Mouse (Mus musculus): ENCODE results near the gene Ksr2. TPM values are rescaled to one million over a fixed set of nuclear protein-coding genes. Genes with fewer than 3 reads are reported as not detected.

Ksr2 gene
- total and polyA plus RNA-seq, 2 experiments from 2014 or later, result 6.3 to 12.6 TPM

GRCm38 (mm10) chr5:117440261-117440660 lies 26.5 kb downstream of the Ksr2 start:
- no peak for DNase-seq (ENCODE audit: low spot score)
- H3K27me3 ChIP-seq (ENCODE audit: insufficient read depth, low read length), result no peaks in the 10 kb centered on the region
- no peaks in the 10 kb centered on the region for H3K9me3 ChIP-seq (ENCODE audit: low read length)
- no peaks in the 10 kb centered on the region for H3K36me3 ChIP-seq (ENCODE audit: insufficient read depth, low read length)
- H3K9ac ChIP-seq (replicated peaks; ENCODE audit: low read length), result no peak overlapping the region
- no peak for TF ChIP-seq CTCF (IDR thresholded peaks at IDR 0.05; ENCODE audit: low read depth)
- WGBS, result 74% methylated on average over 11 of the region's 11 CpGs
- no peak for ATAC-seq
- no peak overlapping the region for H3K4me2 ChIP-seq (ENCODE audit: low read depth, low read length)
- 0 out of 2 replicates have a peak, but pooled peaks cover 5% of the 10 kb centered on the region for H3K4me1 ChIP-seq (ENCODE audit: insufficient read depth, low read length)
- no peak overlapping the region for H3K27ac ChIP-seq
- H3K4me3 ChIP-seq (ENCODE audit: low read length), result no peak overlapping the region

GRCm38 (mm10) chr5:117441242-117441842 lies 27.5 kb downstream of the Ksr2 start:
- no peaks in the 10 kb centered on the region for H3K27me3 ChIP-seq (ENCODE audit: insufficient read depth, low read length)
- H3K4me3 ChIP-seq (ENCODE audit: low read length), result no peak overlapping the region
- WGBS, result 15% methylated on average over 18 of the region's 18 CpGs
- no peaks in the 10 kb centered on the region for H3K9me3 ChIP-seq (ENCODE audit: low read length)
- no peak overlapping the region for H3K9ac ChIP-seq (replicated peaks; ENCODE audit: low read length)
- TF ChIP-seq CTCF (IDR thresholded peaks at IDR 0.05; ENCODE audit: low read depth), result no peak
- peak overlapping the region; percentile 36; the same call in 1 of the 2 replicates for H3K27ac ChIP-seq
- DNase-seq (ENCODE audit: low spot score) (peak; percentile 27), ATAC-seq (0 out of 2 replicates have a peak, but pooled peaks have one; percentile 15)
- H3K4me1 ChIP-seq (ENCODE audit: insufficient read depth, low read length), result 0 out of 2 replicates have a peak, but pooled peaks cover 5% of the 10 kb centered on the region
- H3K36me3 ChIP-seq (ENCODE audit: insufficient read depth, low read length), result no peaks in the 10 kb centered on the region
- H3K4me2 ChIP-seq (ENCODE audit: low read depth, low read length), result peak overlapping the region; percentile 45

- H3K27ac ChIP-seq, result no peak overlapping the region
- no peak for DNase-seq (ENCODE audit: low spot score)
These were observed 28.5 kb downstream of the Ksr2 start for GRCm38 (mm10) chr5:117442157-117442765.

GRCm38 (mm10) chr5:117443141-117443540 lies 29.3 kb downstream of the Ksr2 start:
- Histone ChIP-seq H3K4me1 (ENCODE audit: insufficient read depth, low read length) (0 out of 2 replicates have a peak, but pooled peaks cover 5% of the 10 kb centered on the region), H3K27ac (no peak overlapping the region), H3K36me3 (ENCODE audit: insufficient read depth, low read length) (no peaks in the 10 kb centered on the region), H3K9ac (replicated peaks; ENCODE audit: low read length) (no peak overlapping the region), H3K9me3 (ENCODE audit: low read length) (no peaks in the 10 kb centered on the region), H3K4me3 (ENCODE audit: low read length) (no peak overlapping the region), H3K4me2 (ENCODE audit: low read depth, low read length) (no peak overlapping the region), H3K27me3 (ENCODE audit: insufficient read depth, low read length) (no peaks in the 10 kb centered on the region)
- WGBS, result 94% methylated on average over 4 of the region's 4 CpGs
- no peak for ATAC-seq
- no peak for TF ChIP-seq CTCF (IDR thresholded peaks at IDR 0.05; ENCODE audit: low read depth)
- DNase-seq (ENCODE audit: low spot score), result no peak

More at GRCm38 (mm10) chr5:117442157-117442765, 28.5 kb downstream of the Ksr2 start:
- ATAC-seq, result no peak
- Histone ChIP-seq H3K4me2 (ENCODE audit: low read depth, low read length) (no peak overlapping the region), H3K9ac (replicated peaks; ENCODE audit: low read length) (no peak overlapping the region), H3K4me3 (ENCODE audit: low read length) (no peak overlapping the region), H3K36me3 (ENCODE audit: insufficient read depth, low read length) (no peaks in the 10 kb centered on the region), H3K27me3 (ENCODE audit: insufficient read depth, low read length) (no peaks in the 10 kb centered on the region), H3K9me3 (ENCODE audit: low read length) (no peaks in the 10 kb centered on the region), H3K4me1 (ENCODE audit: insufficient read depth, low read length) (0 out of 2 replicates have a peak, but pooled peaks cover 5% of the 10 kb centered on the region)
- TF ChIP-seq CTCF (IDR thresholded peaks at IDR 0.05; ENCODE audit: low read depth), result no peak
- WGBS, result 88% methylated on average over 12 of the region's 12 CpGs

- H3K4me2 ChIP-seq (ENCODE audit: low read depth, low read length), result no peak overlapping the region
- no peak overlapping the region for H3K27ac ChIP-seq
- no peak overlapping the region for H3K9ac ChIP-seq (replicated peaks; ENCODE audit: low read length)
- H3K27me3 ChIP-seq (ENCODE audit: insufficient read depth, low read length), result no peaks in the 10 kb centered on the region
- no peak overlapping the region for H3K4me3 ChIP-seq (ENCODE audit: low read length)
- TF ChIP-seq CTCF (IDR thresholded peaks at IDR 0.05; ENCODE audit: low read depth), result no peak
- H3K36me3 ChIP-seq (ENCODE audit: insufficient read depth, low read length), result no peaks in the 10 kb centered on the region
- DNase-seq (ENCODE audit: low spot score), result no peak
- WGBS, result 88% methylated on average over 6 of the region's 6 CpGs
- ATAC-seq, result no peak
- H3K4me1 ChIP-seq (ENCODE audit: insufficient read depth, low read length), result 0 out of 2 replicates have a peak, but pooled peaks cover 5% of the 10 kb centered on the region
- no peaks in the 10 kb centered on the region for H3K9me3 ChIP-seq (ENCODE audit: low read length)
These were observed 30.1 kb downstream of the Ksr2 start for GRCm38 (mm10) chr5:117443902-117444301.

GRCm38 (mm10) chr5:117447698-117448097 lies 33.9 kb downstream of the Ksr2 start:
- no peaks in the 10 kb centered on the region for H3K27me3 ChIP-seq (ENCODE audit: insufficient read depth, low read length)
- no peak for ATAC-seq

GRCm38 (mm10) chr5:117452013-117452412 lies 38.2 kb downstream of the Ksr2 start:
- no peak overlapping the region for H3K27ac ChIP-seq
- H3K4me3 ChIP-seq (ENCODE audit: low read length), result no peak overlapping the region
- H3K4me1 ChIP-seq (ENCODE audit: insufficient read depth, low read length), result no peaks in the 10 kb centered on the region
- 91% methylated on average over 2 of the region's 2 CpGs for WGBS
- no peak overlapping the region for H3K9ac ChIP-seq (replicated peaks; ENCODE audit: low read length)
- no peaks in the 10 kb centered on the region for H3K9me3 ChIP-seq (ENCODE audit: low read length)
- no peak overlapping the region for H3K4me2 ChIP-seq (ENCODE audit: low read depth, low read length)
- H3K27me3 ChIP-seq (ENCODE audit: insufficient read depth, low read length), result no peaks in the 10 kb centered on the region
- no peaks in the 10 kb centered on the region for H3K36me3 ChIP-seq (ENCODE audit: insufficient read depth, low read length)
- TF ChIP-seq CTCF (IDR thresholded peaks at IDR 0.05; ENCODE audit: low read depth), result no peak
- ATAC-seq (no peak), DNase-seq (ENCODE audit: low spot score) (no peak)

More at GRCm38 (mm10) chr5:117447698-117448097, 33.9 kb downstream of the Ksr2 start:
- Histone ChIP-seq H3K4me1 (ENCODE audit: insufficient read depth, low read length) (no peaks in the 10 kb centered on the region), H3K4me2 (ENCODE audit: low read depth, low read length) (no peak overlapping the region), H3K27ac (no peak overlapping the region), H3K36me3 (ENCODE audit: insufficient read depth, low read length) (no peaks in the 10 kb centered on the region), H3K9ac (replicated peaks; ENCODE audit: low read length) (no peak overlapping the region), H3K9me3 (ENCODE audit: low read length) (no peaks in the 10 kb centered on the region), H3K4me3 (ENCODE audit: low read length) (no peak overlapping the region)
- WGBS, result 46% methylated on average over 6 of the region's 6 CpGs
- peak; percentile 32 for TF ChIP-seq CTCF (IDR thresholded peaks at IDR 0.05; ENCODE audit: low read depth)
- DNase-seq (ENCODE audit: low spot score), result no peak

All from hindbrain, postnatal 0 days (tissue).